Mouse (Mus musculus): ENCODE results near the gene D1Pas1.

- TF ChIP-seq ZNF384 (IDR thresholded peaks at IDR 0.05; ENCODE audit: low read depth, low read length) (no peak), ZC3H11A (IDR thresholded peaks at IDR 0.05; ENCODE audit: borderline replicate concordance, low read depth, low read length) (no peak), HCFC1 (IDR thresholded peaks at IDR 0.05; ENCODE audit: borderline replicate concordance, insufficient read depth, low read length) (no peak), CHD2 (IDR thresholded peaks at IDR 0.05; ENCODE audit: low read depth, low read length) (no peak), MAFK (IDR thresholded peaks at IDR 0.05; ENCODE audit: insufficient read depth, low read depth, low read length) (no peak)
Observed at GRCm38 (mm10) chr1:187006227-187006925, 39.2 kb downstream of the D1Pas1 start.

Data from ES-E14 (cell line).